Mouse (Mus musculus): ENCODE results near the gene Dhx57. TPM values are rescaled to one million over a fixed set of nuclear protein-coding genes. Genes with fewer than 3 reads are reported as not detected.
"Not testable (repeated sequence)": the region's sequence is repeated elsewhere in the genome, so short reads cannot be mapped to it uniquely, and the experiment has no call there.

Dhx57 gene
- polyA plus RNA-seq, 1 experiment from 2014 or later, result 3.4 TPM

DNA sequence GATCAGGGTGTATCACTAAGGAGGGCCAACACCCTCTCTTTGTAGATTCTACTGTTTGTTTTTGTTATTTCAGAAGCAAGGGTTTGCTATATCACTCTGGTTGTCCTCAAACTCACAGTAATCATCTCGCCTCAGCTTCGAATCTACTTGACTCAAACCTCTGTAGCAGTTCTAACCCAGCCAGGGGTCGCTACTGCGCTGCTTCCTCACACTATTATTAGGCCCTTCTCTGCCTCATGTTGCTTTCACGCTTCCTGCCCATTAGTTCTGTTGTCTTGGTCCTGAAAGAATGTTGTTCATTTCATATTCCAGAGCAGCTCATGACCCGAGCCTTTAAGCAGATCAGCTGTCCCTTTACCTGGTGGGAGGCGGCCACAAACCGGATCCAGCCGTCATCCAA lies 48.7 kb downstream of the Dhx57 start:
- H3K9ac ChIP-seq (ENCODE audit: low read depth, low read length), result no peak overlapping the region
- H3K4me1 ChIP-seq (replicated peaks; ENCODE audit: control insufficient read depth, insufficient read depth, low read length), result no peaks in the 10 kb centered on the region
- peaks cover 67% of the 10 kb centered on the region for H3K36me3 ChIP-seq (ENCODE audit: control insufficient read depth, insufficient read depth)
- H3K27ac ChIP-seq (ENCODE audit: low read depth, low read length), result no peak overlapping the region
- no peak overlapping the region for H3K4me2 ChIP-seq (replicated peaks; ENCODE audit: low read depth)
- WGBS, result 86% methylated on average over 9 of the region's 9 CpGs
- no peak for ATAC-seq
- no peaks in the 10 kb centered on the region for H3K27me3 ChIP-seq (replicated peaks; ENCODE audit: control insufficient read depth, insufficient read depth, low read length)
- no peak for TF ChIP-seq CTCF (IDR thresholded peaks at IDR 0.05; ENCODE audit: low read depth)
- no peak overlapping the region for H3K4me3 ChIP-seq (ENCODE audit: low read depth, low read length)
- no peaks in the 10 kb centered on the region for H3K9me3 ChIP-seq (ENCODE audit: control insufficient read depth)

- H3K4me2 ChIP-seq (replicated peaks; ENCODE audit: low read depth), result no peak overlapping the region
- H3K9ac ChIP-seq (ENCODE audit: low read depth, low read length), result no peak overlapping the region
- TF ChIP-seq CTCF (IDR thresholded peaks at IDR 0.05; ENCODE audit: low read depth), result no peak
- no peak for ATAC-seq
- H3K27ac ChIP-seq (ENCODE audit: low read depth, low read length), result no peak overlapping the region
- 92% methylated on average over 5 of the region's 5 CpGs for WGBS
- no peaks in the 10 kb centered on the region for H3K4me1 ChIP-seq (replicated peaks; ENCODE audit: control insufficient read depth, insufficient read depth, low read length)
- H3K9me3 ChIP-seq (ENCODE audit: control insufficient read depth), result no peaks in the 10 kb centered on the region
- H3K27me3 ChIP-seq (replicated peaks; ENCODE audit: control insufficient read depth, insufficient read depth, low read length), result no peaks in the 10 kb centered on the region
- H3K4me3 ChIP-seq (ENCODE audit: low read depth, low read length), result no peak overlapping the region
- peaks cover 29% of the 10 kb centered on the region for H3K36me3 ChIP-seq (ENCODE audit: control insufficient read depth, insufficient read depth)
Observed at GRCm38 (mm10) chr17:80237475-80237874, 52.8 kb downstream of the Dhx57 start.

DNA sequence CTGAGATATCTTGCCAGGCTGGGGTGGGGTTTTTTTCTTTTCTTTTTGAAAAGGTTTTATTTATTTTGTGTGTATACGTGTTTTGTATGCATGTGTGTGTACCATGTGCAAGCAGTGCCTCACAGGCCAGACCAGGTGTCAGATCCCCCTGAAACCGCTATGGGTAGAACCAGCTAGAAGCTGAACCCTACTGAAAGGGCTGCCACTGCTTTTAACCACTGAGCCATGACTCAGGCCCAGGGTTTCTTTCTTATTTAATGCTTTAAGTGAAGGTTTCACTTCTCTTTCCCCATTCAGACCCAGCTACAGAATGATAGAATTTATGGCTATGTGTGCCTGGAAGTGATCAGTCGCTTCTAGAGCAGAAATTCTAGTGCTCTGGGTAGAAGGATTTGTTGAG lies 53.5 kb downstream of the Dhx57 start:
- H3K4me1 ChIP-seq (replicated peaks; ENCODE audit: control insufficient read depth, insufficient read depth, low read length), result no peaks in the 10 kb centered on the region
- H3K4me3 ChIP-seq (ENCODE audit: low read depth, low read length), result no peak overlapping the region
- H3K27me3 ChIP-seq (replicated peaks; ENCODE audit: control insufficient read depth, insufficient read depth, low read length), result no peaks in the 10 kb centered on the region
- H3K9me3 ChIP-seq (ENCODE audit: control insufficient read depth), result no peaks in the 10 kb centered on the region
- H3K27ac ChIP-seq (ENCODE audit: low read depth, low read length), result no peak overlapping the region
- ATAC-seq, result no peak
- H3K4me2 ChIP-seq (replicated peaks; ENCODE audit: low read depth), result no peak overlapping the region
- peaks cover 22% of the 10 kb centered on the region for H3K36me3 ChIP-seq (ENCODE audit: control insufficient read depth, insufficient read depth)
- H3K9ac ChIP-seq (ENCODE audit: low read depth, low read length), result no peak overlapping the region
- TF ChIP-seq CTCF (IDR thresholded peaks at IDR 0.05; ENCODE audit: low read depth), result no peak
- 96% methylated on average over 3 of the region's 3 CpGs for WGBS

DNA sequence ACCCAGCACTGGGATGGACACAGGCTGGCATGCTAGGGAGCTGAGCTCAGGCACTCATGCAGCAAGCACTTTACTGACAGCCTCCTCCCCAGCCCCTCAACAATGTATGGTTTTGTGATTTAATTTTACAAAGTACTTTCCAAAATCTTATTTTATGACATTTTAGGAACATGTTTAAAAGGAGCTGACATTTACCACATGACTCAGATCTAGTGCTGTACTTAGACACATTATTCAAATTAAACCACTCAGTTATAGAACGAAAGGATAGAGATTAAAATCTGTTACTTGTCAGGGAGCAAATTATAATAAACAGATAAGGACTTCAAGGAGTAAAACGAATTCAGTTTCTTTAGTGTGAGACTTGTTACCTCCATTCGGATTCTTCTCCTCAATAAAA lies 54.8 kb downstream of the Dhx57 start:
- H3K9me3 ChIP-seq (ENCODE audit: control insufficient read depth), result no peaks in the 10 kb centered on the region
- 70% methylated on average over 3 of the region's 3 CpGs for WGBS

GRCm38 (mm10) chr17:80234376-80234775 lies 55.9 kb downstream of the Dhx57 start:
- Histone ChIP-seq H3K4me3 (ENCODE audit: low read depth, low read length) (no peak overlapping the region), H3K27ac (ENCODE audit: low read depth, low read length) (no peak overlapping the region), H3K9ac (ENCODE audit: low read depth, low read length) (no peak overlapping the region), H3K27me3 (replicated peaks; ENCODE audit: control insufficient read depth, insufficient read depth, low read length) (no peaks in the 10 kb centered on the region), H3K4me1 (replicated peaks; ENCODE audit: control insufficient read depth, insufficient read depth, low read length) (no peaks in the 10 kb centered on the region), H3K4me2 (replicated peaks; ENCODE audit: low read depth) (no peak overlapping the region), H3K9me3 (ENCODE audit: control insufficient read depth) (no peaks in the 10 kb centered on the region), H3K36me3 (ENCODE audit: control insufficient read depth, insufficient read depth) (peaks cover 6% of the 10 kb centered on the region; the same call in 1 of the 2 replicates)
- TF ChIP-seq CTCF (IDR thresholded peaks at IDR 0.05; ENCODE audit: low read depth), result no peak
- ATAC-seq, result no peak
- 80% methylated on average over 7 of the region's 7 CpGs for WGBS

More for the DNA sequence above, 54.8 kb downstream of the Dhx57 start:
- Histone ChIP-seq H3K4me1 (replicated peaks; ENCODE audit: control insufficient read depth, insufficient read depth, low read length) (no peaks in the 10 kb centered on the region), H3K4me2 (replicated peaks; ENCODE audit: low read depth) (no peak overlapping the region), H3K27me3 (replicated peaks; ENCODE audit: control insufficient read depth, insufficient read depth, low read length) (no peaks in the 10 kb centered on the region), H3K9ac (ENCODE audit: low read depth, low read length) (no peak overlapping the region), H3K4me3 (ENCODE audit: low read depth, low read length) (no peak overlapping the region), H3K27ac (ENCODE audit: low read depth, low read length) (no peak overlapping the region), H3K36me3 (ENCODE audit: control insufficient read depth, insufficient read depth) (peaks cover 12% of the 10 kb centered on the region)
- TF ChIP-seq CTCF (IDR thresholded peaks at IDR 0.05; ENCODE audit: low read depth), result no peak
- ATAC-seq, result no peak

- H3K27ac ChIP-seq (ENCODE audit: low read depth, low read length), result no peak overlapping the region
- H3K4me3 ChIP-seq (ENCODE audit: low read depth, low read length), result no peak overlapping the region
- WGBS, result 90% methylated on average over 5 of the region's 5 CpGs
- peaks cover 4% of the 10 kb centered on the region; the same call in 1 of the 2 replicates for H3K36me3 ChIP-seq (ENCODE audit: control insufficient read depth, insufficient read depth)
- no peak for ATAC-seq
- no peak for TF ChIP-seq CTCF (IDR thresholded peaks at IDR 0.05; ENCODE audit: low read depth)
- H3K4me1 ChIP-seq (replicated peaks; ENCODE audit: control insufficient read depth, insufficient read depth, low read length), result no peaks in the 10 kb centered on the region
- H3K4me2 ChIP-seq (replicated peaks; ENCODE audit: low read depth), result no peak overlapping the region
- H3K9me3 ChIP-seq (ENCODE audit: control insufficient read depth), result no peaks in the 10 kb centered on the region
- no peaks in the 10 kb centered on the region for H3K27me3 ChIP-seq (replicated peaks; ENCODE audit: control insufficient read depth, insufficient read depth, low read length)
- no peak overlapping the region for H3K9ac ChIP-seq (ENCODE audit: low read depth, low read length)
Observed at GRCm38 (mm10) chr17:80233844-80234243, 56.4 kb downstream of the Dhx57 start.

DNA sequence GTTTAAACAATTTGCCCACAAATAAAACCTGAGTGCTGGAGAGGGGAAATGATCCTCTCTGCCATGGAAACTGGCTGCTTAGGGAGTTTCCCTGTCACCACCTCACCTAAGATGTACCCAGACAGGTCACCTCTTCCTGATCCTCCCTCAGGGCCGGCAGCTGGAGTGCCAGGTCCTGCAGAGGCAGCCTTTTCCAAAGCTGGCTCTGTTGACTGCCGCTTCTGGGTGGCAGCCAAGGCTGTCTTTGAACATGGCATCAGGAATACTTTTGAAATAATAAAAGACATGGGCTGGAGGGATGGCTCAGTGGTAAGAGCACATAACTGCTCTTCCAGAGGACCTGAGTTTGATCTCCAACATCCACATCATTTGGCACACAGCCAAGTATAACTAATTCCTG lies 60.9 kb downstream of the Dhx57 start:
- no peaks in the 10 kb centered on the region for H3K27me3 ChIP-seq (replicated peaks; ENCODE audit: control insufficient read depth, insufficient read depth, low read length)
- H3K9ac ChIP-seq (ENCODE audit: low read depth, low read length), result no peak overlapping the region
- no peak overlapping the region for H3K4me3 ChIP-seq (ENCODE audit: low read depth, low read length)
- 69% methylated on average over 2 of the region's 2 CpGs for WGBS
- no peak for ATAC-seq
- H3K4me2 ChIP-seq (replicated peaks; ENCODE audit: low read depth), result no peak overlapping the region
- 0 out of 2 replicates have a peak, but pooled peaks cover 3% of the 10 kb centered on the region for H3K4me1 ChIP-seq (replicated peaks; ENCODE audit: control insufficient read depth, insufficient read depth, low read length)
- H3K36me3 ChIP-seq (ENCODE audit: control insufficient read depth, insufficient read depth), result no peaks in the 10 kb centered on the region
- H3K27ac ChIP-seq (ENCODE audit: low read depth, low read length), result no peak overlapping the region
- TF ChIP-seq CTCF (IDR thresholded peaks at IDR 0.05; ENCODE audit: low read depth), result no peak
- no peaks in the 10 kb centered on the region for H3K9me3 ChIP-seq (ENCODE audit: control insufficient read depth)

GRCm38 (mm10) chr17:80225142-80225541 lies 65.1 kb downstream of the Dhx57 start:
- not testable (repeated sequence) for ATAC-seq; H3K36me3 ChIP-seq (ENCODE audit: control insufficient read depth, insufficient read depth); H3K27ac ChIP-seq (ENCODE audit: low read depth, low read length); H3K4me1 ChIP-seq (replicated peaks; ENCODE audit: control insufficient read depth, insufficient read depth, low read length); H3K27me3 ChIP-seq (replicated peaks; ENCODE audit: control insufficient read depth, insufficient read depth, low read length); H3K9me3 ChIP-seq (ENCODE audit: control insufficient read depth)
- peak overlapping the region; percentile 72 for H3K4me3 ChIP-seq (ENCODE audit: low read depth, low read length)
- 28% methylated on average over 4 of the region's 5 CpGs for WGBS
- H3K9ac ChIP-seq (ENCODE audit: low read depth, low read length), result peak overlapping the region; percentile 64; the same call in 1 of the 2 replicates
- H3K4me2 ChIP-seq (replicated peaks; ENCODE audit: low read depth), result peak overlapping the region; percentile 77
